Mouse (Mus musculus) embryo, embryonic 10.5 days (tissue): Measurements from ENCODE around the gene Hspe1.
"Not testable (repeated sequence)": the region's sequence is repeated elsewhere in the genome, so short reads cannot be mapped to it uniquely, and the experiment has no call there.

Source experiments
- DNase-seq: peaks from one replicate; pipeline ENCODE4 v3.0.0-alpha.2; 2015; ENCODE audit warnings: low spot score

The Hspe1 gene

GRCm38 (mm10) chr1:55085781-55086366, 2.1 kb upstream of the Hspe1 start:
- DNase-seq = no peak

- peak; percentile 54 for DNase-seq
Observed at GRCm38 (mm10) chr1:55086868-55087400, 998 bp upstream of the Hspe1 start.

- no peak for DNase-seq
Observed at GRCm38 (mm10) chr1:55087401-55087904, 479 bp upstream of the Hspe1 start.

- no peak for DNase-seq
Observed at GRCm38 (mm10) chr1:55088611-55089497, 922 bp downstream of the Hspe1 start.

- DNase-seq = no peak
Observed at GRCm38 (mm10) chr1:55089498-55090064, 1.6 kb downstream of the Hspe1 start.

- DNase-seq = no peak
Observed at GRCm38 (mm10) chr1:55092056-55092455, 4.1 kb downstream of the Hspe1 start.

GRCm38 (mm10) chr1:55092469-55092868, 4.5 kb downstream of the Hspe1 start:
- DNase-seq = no peak

- no peak for DNase-seq
Observed at GRCm38 (mm10) chr1:55106919-55107585, 19.1 kb downstream of the Hspe1 start.

- no peak for DNase-seq
Observed at GRCm38 (mm10) chr1:55107644-55108043, 19.7 kb downstream of the Hspe1 start.

- no peak for DNase-seq
Observed at GRCm38 (mm10) chr1:55108473-55108872, 20.5 kb downstream of the Hspe1 start.

- no peak for DNase-seq
Observed at GRCm38 (mm10) chr1:55109066-55109766, 21.3 kb downstream of the Hspe1 start.

GRCm38 (mm10) chr1:55123046-55123445, 35.1 kb downstream of the Hspe1 start:
- DNase-seq = no peak

GRCm38 (mm10) chr1:55123561-55123960, 35.6 kb downstream of the Hspe1 start:
- no peak for DNase-seq

GRCm38 (mm10) chr1:55124136-55124535, 36.2 kb downstream of the Hspe1 start:
- not testable (repeated sequence) for DNase-seq

GRCm38 (mm10) chr1:55129716-55130115, 41.8 kb downstream of the Hspe1 start:
- DNase-seq = no peak

GRCm38 (mm10) chr1:55130190-55130916, 42.4 kb downstream of the Hspe1 start:
- DNase-seq = no peak

- peak; percentile 92 for DNase-seq
Observed at GRCm38 (mm10) chr1:55130943-55131401, 43.0 kb downstream of the Hspe1 start, which contains the start of gene Mob4. Mob4 (plus strand) TSS chr1:55131231.

- peak; percentile 59 for DNase-seq
Observed at GRCm38 (mm10) chr1:55131424-55132014, 43.6 kb downstream of the Hspe1 start.

- DNase-seq = no peak
Observed at GRCm38 (mm10) chr1:55132308-55132707, 44.4 kb downstream of the Hspe1 start.

- DNase-seq = no peak
Observed at GRCm38 (mm10) chr1:55133173-55133572, 45.2 kb downstream of the Hspe1 start.
